Mouse (Mus musculus): ENCODE data around the gene Pacs1.

GRCm38 (mm10) chr19:5122492-5122891 is 150.4 kb downstream of the Pacs1 start:
- TF ChIP-seq CTCF (IDR thresholded peaks at IDR 0.05; ENCODE audit: low read depth): no peak
- TF ChIP-seq EP300 (IDR thresholded peaks at IDR 0.05; ENCODE audit: low read depth): no peak

All from liver, embryonic 14.5 days (tissue).